Mouse (Mus musculus) small intestine, adult 2 months (tissue): Measurements from ENCODE around the gene Tap1.

ENCODE experiments used
- CTCF ChIP-seq: fragments of 200-500 bp; IDR thresholded peaks from 2 replicates; pipeline ENCODE4 v1.5.1; 2012; ENCODE audit warnings: low read depth, mild to moderate bottlenecking, control low read depth, inconsistent platforms, low read length, moderate library complexity, mixed read lengths; ENCODE audit not compliant: insufficient replicate concordance, insufficient read length; ENCODE audit errors: extremely low read depth
- POLR2A ChIP-seq: fragments of 200-500 bp; IDR thresholded peaks from 2 replicates; pipeline ENCODE4 v1.6.1; 2012; ENCODE audit warnings: low read depth, mild to moderate bottlenecking, control low read depth, inconsistent platforms, low read length, moderate library complexity

- TF ChIP-seq CTCF (no peak), POLR2A (no peak)
Observed at GRCm38 (mm10) chr17:34240916-34241315, 53.6 kb downstream of the Tap1 start.
